Mouse (Mus musculus) effector memory CD4-positive, alpha-beta T cell, adult 7 months (primary cell): ENCODE results near the gene Arhgef33. TPM values are rescaled to one million over a fixed set of nuclear protein-coding genes. Genes with fewer than 3 reads are reported as not detected.

ENCODE experiments used
- polyA plus RNA-seq: library from polyadenylated mRNA; unstranded; fragments of 100-300 nt; shearing (Covaris generic); gene quantifications from one replicate; pipeline ENCODE4 v1.2.1, GENCODE M21; 2017

The Arhgef33 gene
- polyA plus RNA-seq = not detected

DNA sequence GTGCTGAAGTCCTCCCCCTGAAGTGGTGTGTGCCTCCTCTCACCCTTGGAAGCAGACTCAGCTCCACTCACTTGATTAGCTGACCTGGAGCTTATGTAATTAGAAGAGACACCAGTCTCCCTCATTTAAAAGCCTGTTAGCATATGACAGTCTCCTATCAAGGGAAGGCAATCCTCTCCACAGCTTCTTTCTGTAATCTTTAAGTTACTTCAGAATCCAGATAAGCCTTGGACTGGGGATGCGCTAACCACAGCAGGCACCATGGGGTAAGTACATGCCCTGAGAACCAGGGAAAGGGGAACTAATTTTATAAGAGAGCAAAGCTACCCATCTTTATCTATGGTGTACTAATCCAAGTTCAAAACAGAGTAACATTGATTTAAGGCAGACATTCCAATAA, at the start of gene Arhgef33:
Arhgef33 (plus strand) TSS at position 157 of the 400 bp plus-strand sequence.

DNA sequence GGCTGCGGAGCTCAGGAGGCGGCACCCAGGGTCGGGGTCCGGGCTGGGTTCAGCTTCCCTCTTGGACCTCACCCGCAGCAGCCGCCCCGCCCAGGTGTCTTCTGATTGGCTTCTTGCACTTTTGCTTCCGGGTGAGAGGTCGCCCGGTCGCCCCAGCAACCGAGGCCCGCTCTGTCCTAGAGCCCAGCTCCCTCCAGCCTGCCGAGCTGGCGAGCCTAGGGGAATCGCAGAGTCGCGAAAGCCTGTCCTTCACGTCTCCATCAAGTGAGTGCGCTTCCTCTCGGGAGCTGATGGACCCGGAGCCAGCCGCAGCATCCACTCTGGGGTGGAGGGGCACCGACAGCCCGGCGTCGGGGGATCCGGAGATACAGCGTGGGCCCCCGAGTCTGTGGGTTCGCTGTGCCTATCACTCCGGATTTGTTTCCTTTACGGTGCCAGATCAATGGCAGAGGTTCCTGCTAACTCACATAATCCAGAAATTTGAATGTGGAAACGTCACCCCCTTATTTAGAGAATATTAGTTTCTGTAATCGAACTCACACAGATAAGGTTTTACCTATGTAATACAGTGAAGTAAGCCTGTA, 17.0 kb upstream of the Arhgef33 start, which contains the start of the genes Morn2 and Dhx57:
Morn2 (plus strand) TSS at position 130 of the 584 bp plus-strand sequence.
Dhx57 (minus strand) TSS at position 403 of the 584 bp plus-strand sequence.

DNA sequence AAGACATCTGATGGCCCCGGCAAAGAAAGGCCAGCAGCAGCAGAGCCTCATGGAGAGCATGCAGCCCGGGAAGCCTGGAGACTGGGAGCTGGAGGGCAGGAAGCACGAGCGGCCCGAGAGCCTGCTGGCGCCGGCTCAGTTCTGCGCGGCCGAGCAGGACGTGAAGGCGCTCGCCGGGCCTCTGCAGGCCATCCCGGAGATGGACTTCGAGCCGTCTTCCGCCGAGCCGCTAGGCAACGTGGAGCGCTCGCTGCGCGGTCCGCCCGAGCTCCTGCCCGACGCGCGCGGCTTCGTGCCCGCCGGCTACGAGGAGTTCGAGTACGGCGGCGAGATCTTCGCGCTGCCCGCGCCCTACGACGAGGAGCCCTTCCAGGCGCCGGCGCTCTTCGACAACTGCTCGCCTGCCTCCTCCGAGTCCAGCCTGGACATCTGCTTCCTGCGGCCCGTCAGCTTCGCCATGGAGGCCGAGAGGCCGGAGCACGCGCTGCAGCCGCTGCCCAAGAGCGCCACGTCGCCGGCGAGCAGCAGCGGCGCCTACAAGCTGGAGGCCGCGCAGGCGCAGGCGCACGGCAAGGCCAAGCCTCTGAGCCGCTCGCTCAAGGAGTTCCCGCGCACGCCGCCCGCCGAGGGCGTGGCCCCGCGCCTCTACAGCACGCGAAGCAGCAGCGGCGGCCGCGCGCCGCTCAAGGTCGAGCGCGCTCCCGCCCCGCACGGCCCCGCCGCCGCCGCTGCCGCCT, 66.0 kb downstream of the Arhgef33 start, which contains the start of gene Gm10190:
Gm10190 (minus strand) TSS at position 553 of the 737 bp plus-strand sequence.

Other genes with a start within 250 kb of the Arhgef33 start
- 46.8 TPM for gene Hnrnpll, start 245.1 kb upstream of the Arhgef33 start, polyA plus RNA-seq
- 15.4 TPM for gene Galm, start 179.9 kb upstream of the Arhgef33 start, polyA plus RNA-seq
- 788 TPM for gene Srsf7, start 100.1 kb upstream of the Arhgef33 start, polyA plus RNA-seq
- gene Ttc39d, start 99.9 kb upstream of the Arhgef33 start, polyA plus RNA-seq = not detected
- 6.0 TPM for gene Gemin6, start 83.0 kb upstream of the Arhgef33 start, polyA plus RNA-seq
- gene Morn2, start 17.2 kb upstream of the Arhgef33 start, polyA plus RNA-seq = 3.7 TPM
- 20.0 TPM for gene Dhx57, start 16.9 kb upstream of the Arhgef33 start, polyA plus RNA-seq
- gene Gm10190, start 66.1 kb downstream of the Arhgef33 start, polyA plus RNA-seq = not detected
- gene Sos1, start 173.0 kb downstream of the Arhgef33 start, polyA plus RNA-seq = 25.5 TPM